Mouse (Mus musculus): ENCODE measurements at regions not wholly inside any gene's neighbourhood (a gene's known extent, or its start where the extent isn't known, plus 50 kb on each side); places are given as distances from the start of the nearest gene placed in this dataset.
"Not testable (repeated sequence)": the region's sequence is repeated elsewhere in the genome, so short reads cannot be mapped to it uniquely, and the experiment has no call there.

GRCm38 (mm10) chr6:101654351-101654750, 276.7 kb upstream of the Pdzrn3 start:
- ATAC-seq (ENCODE audit: low FRiP score, low read depth), result no peak
- Histone ChIP-seq H3K27me3 (ENCODE audit: control insufficient read depth, insufficient read depth, low read length) (no peaks in the 10 kb centered on the region), H3K4me2 (replicated peaks; ENCODE audit: low read depth, low read length, severe bottlenecking) (no peak overlapping the region), H3K9ac (ENCODE audit: low read depth, low read length, severe bottlenecking) (no peak overlapping the region), H3K36me3 (ENCODE audit: control insufficient read depth, insufficient read depth, low read length) (no peaks in the 10 kb centered on the region), H3K27ac (replicated peaks; ENCODE audit: low read depth, low read length) (no peak overlapping the region), H3K4me3 (replicated peaks; ENCODE audit: low read length) (no peak overlapping the region), H3K4me1 (ENCODE audit: control insufficient read depth, insufficient read depth, low read length) (no peaks in the 10 kb centered on the region), H3K9me3 (ENCODE audit: control insufficient read depth, low read length) (no peaks in the 10 kb centered on the region)
- WGBS, result 90% methylated on average over 6 of the region's 6 CpGs
- no peak for DNase-seq (ENCODE audit: low spot score)
- TF ChIP-seq POLR2A (IDR thresholded peaks at IDR 0.05; ENCODE audit: borderline replicate concordance, extremely low read depth, insufficient read depth, insufficient read length), result no peak

GRCm38 (mm10) chr6:101650348-101650747, 272.7 kb upstream of the Pdzrn3 start:
- 8% methylated on average over 5 of the region's 6 CpGs for WGBS

DNA sequence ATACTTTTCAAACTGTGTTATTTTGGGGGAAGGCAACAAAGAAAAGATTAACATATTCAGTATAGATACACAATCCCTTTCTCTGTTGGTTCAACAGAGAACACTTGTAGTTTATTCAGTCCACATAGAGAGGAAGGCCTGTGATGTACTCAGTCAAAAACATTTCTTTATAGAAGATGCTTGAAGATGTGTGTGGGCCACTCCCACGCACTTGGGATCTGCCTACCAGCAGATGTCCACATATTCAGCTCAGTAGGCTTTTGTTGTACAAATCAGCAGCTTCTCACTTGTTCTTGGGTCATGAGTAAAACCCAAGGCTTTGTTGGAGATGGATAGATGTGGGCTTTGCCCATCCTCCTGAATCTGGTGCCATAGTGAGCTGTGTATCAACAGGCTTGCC, 239.6 kb upstream of the Pdzrn3 start:
- ATAC-seq (ENCODE audit: low FRiP score, low read depth), result no peak
- WGBS, result 71% methylated on average over 1 of the region's 1 CpGs

More at GRCm38 (mm10) chr6:101650348-101650747, 272.7 kb upstream of the Pdzrn3 start:
- not testable (repeated sequence) for ATAC-seq (ENCODE audit: low FRiP score, low read depth); H3K4me2 ChIP-seq (replicated peaks; ENCODE audit: low read depth, low read length, severe bottlenecking); H3K27me3 ChIP-seq (ENCODE audit: control insufficient read depth, insufficient read depth, low read length); H3K27ac ChIP-seq (replicated peaks; ENCODE audit: low read depth, low read length); H3K4me1 ChIP-seq (ENCODE audit: control insufficient read depth, insufficient read depth, low read length); H3K9me3 ChIP-seq (ENCODE audit: control insufficient read depth, low read length); H3K36me3 ChIP-seq (ENCODE audit: control insufficient read depth, insufficient read depth, low read length); H3K9ac ChIP-seq (ENCODE audit: low read depth, low read length, severe bottlenecking); H3K4me3 ChIP-seq (replicated peaks; ENCODE audit: low read length)
- DNase-seq (ENCODE audit: low spot score), result peak; percentile 57

GRCm38 (mm10) chr6:101616776-101617175, 239.1 kb upstream of the Pdzrn3 start:
- no peaks in the 10 kb centered on the region for H3K36me3 ChIP-seq (ENCODE audit: control insufficient read depth, insufficient read depth, low read length)
- H3K4me1 ChIP-seq (ENCODE audit: control insufficient read depth, insufficient read depth, low read length), result no peaks in the 10 kb centered on the region
- H3K4me3 ChIP-seq (replicated peaks; ENCODE audit: low read length), result no peak overlapping the region
- H3K9me3 ChIP-seq (ENCODE audit: control insufficient read depth, low read length), result no peaks in the 10 kb centered on the region
- no peaks in the 10 kb centered on the region for H3K27me3 ChIP-seq (ENCODE audit: control insufficient read depth, insufficient read depth, low read length)
- DNase-seq (ENCODE audit: low spot score) (peak; percentile 68), ATAC-seq (ENCODE audit: low FRiP score, low read depth) (no peak)
- TF ChIP-seq POLR2A (IDR thresholded peaks at IDR 0.05; ENCODE audit: borderline replicate concordance, extremely low read depth, insufficient read depth, insufficient read length), result no peak
- H3K27ac ChIP-seq (replicated peaks; ENCODE audit: low read depth, low read length), result no peak overlapping the region
- 25% methylated on average over 3 of the region's 3 CpGs for WGBS
- no peak overlapping the region for H3K4me2 ChIP-seq (replicated peaks; ENCODE audit: low read depth, low read length, severe bottlenecking)
- H3K9ac ChIP-seq (ENCODE audit: low read depth, low read length, severe bottlenecking), result no peak overlapping the region

More for the DNA sequence above, 239.6 kb upstream of the Pdzrn3 start:
- Histone ChIP-seq H3K9me3 (ENCODE audit: control insufficient read depth, low read length) (no peaks in the 10 kb centered on the region), H3K27me3 (ENCODE audit: control insufficient read depth, insufficient read depth, low read length) (no peaks in the 10 kb centered on the region), H3K4me3 (replicated peaks; ENCODE audit: low read length) (no peak overlapping the region), H3K36me3 (ENCODE audit: control insufficient read depth, insufficient read depth, low read length) (no peaks in the 10 kb centered on the region), H3K4me2 (replicated peaks; ENCODE audit: low read depth, low read length, severe bottlenecking) (no peak overlapping the region), H3K9ac (ENCODE audit: low read depth, low read length, severe bottlenecking) (no peak overlapping the region), H3K4me1 (ENCODE audit: control insufficient read depth, insufficient read depth, low read length) (no peaks in the 10 kb centered on the region), H3K27ac (replicated peaks; ENCODE audit: low read depth, low read length) (no peak overlapping the region)
- no peak for DNase-seq (ENCODE audit: low spot score)
- no peak for TF ChIP-seq POLR2A (IDR thresholded peaks at IDR 0.05; ENCODE audit: borderline replicate concordance, extremely low read depth, insufficient read depth, insufficient read length)

- 80% methylated on average over 4 of the region's 4 CpGs for WGBS
- no peaks in the 10 kb centered on the region for H3K27me3 ChIP-seq (ENCODE audit: control insufficient read depth, insufficient read depth, low read length)
- ATAC-seq (ENCODE audit: low FRiP score, low read depth), result no peak
These were observed 231.3 kb upstream of the Pdzrn3 start for GRCm38 (mm10) chr6:101609015-101609414.

DNA sequence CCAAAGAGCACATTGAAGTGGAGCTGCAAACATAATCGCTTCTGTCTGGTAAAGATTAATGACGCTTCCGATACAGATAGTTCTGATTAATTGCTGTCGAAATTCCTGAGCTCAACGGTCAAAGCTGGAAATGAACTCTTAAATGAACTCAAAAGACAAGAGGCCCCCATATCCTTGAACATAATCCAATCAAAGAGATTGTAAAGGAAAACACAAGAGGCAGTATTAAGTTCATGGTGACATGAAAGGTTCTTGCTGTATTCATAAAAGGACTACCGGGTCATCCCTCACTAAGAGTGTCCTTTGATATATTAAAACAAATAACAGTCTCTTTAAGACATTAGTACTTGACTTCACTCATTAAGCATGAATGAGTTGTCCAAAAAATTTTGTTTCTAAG, 225.4 kb upstream of the Pdzrn3 start:
- Histone ChIP-seq H3K4me1 (ENCODE audit: control insufficient read depth, insufficient read depth, low read length) (no peaks in the 10 kb centered on the region), H3K9me3 (ENCODE audit: control insufficient read depth, low read length) (no peaks in the 10 kb centered on the region), H3K9ac (ENCODE audit: low read depth, low read length, severe bottlenecking) (no peak overlapping the region), H3K27ac (replicated peaks; ENCODE audit: low read depth, low read length) (no peak overlapping the region), H3K27me3 (ENCODE audit: control insufficient read depth, insufficient read depth, low read length) (no peaks in the 10 kb centered on the region), H3K4me2 (replicated peaks; ENCODE audit: low read depth, low read length, severe bottlenecking) (no peak overlapping the region), H3K36me3 (ENCODE audit: control insufficient read depth, insufficient read depth, low read length) (no peaks in the 10 kb centered on the region), H3K4me3 (replicated peaks; ENCODE audit: low read length) (no peak overlapping the region)
- WGBS, result 54% methylated on average over 6 of the region's 6 CpGs
- ATAC-seq (ENCODE audit: low FRiP score, low read depth) (no peak), DNase-seq (ENCODE audit: low spot score) (no peak)
- TF ChIP-seq POLR2A (IDR thresholded peaks at IDR 0.05; ENCODE audit: borderline replicate concordance, extremely low read depth, insufficient read depth, insufficient read length), result no peak

More at GRCm38 (mm10) chr6:101609015-101609414, 231.3 kb upstream of the Pdzrn3 start:
- no peaks in the 10 kb centered on the region for H3K4me1 ChIP-seq (ENCODE audit: control insufficient read depth, insufficient read depth, low read length)
- TF ChIP-seq POLR2A (IDR thresholded peaks at IDR 0.05; ENCODE audit: borderline replicate concordance, extremely low read depth, insufficient read depth, insufficient read length), result no peak
- H3K27ac ChIP-seq (replicated peaks; ENCODE audit: low read depth, low read length), result no peak overlapping the region
- H3K9me3 ChIP-seq (ENCODE audit: control insufficient read depth, low read length), result no peaks in the 10 kb centered on the region
- no peak overlapping the region for H3K9ac ChIP-seq (ENCODE audit: low read depth, low read length, severe bottlenecking)
- DNase-seq (ENCODE audit: low spot score), result no peak
- no peak overlapping the region for H3K4me2 ChIP-seq (replicated peaks; ENCODE audit: low read depth, low read length, severe bottlenecking)
- H3K36me3 ChIP-seq (ENCODE audit: control insufficient read depth, insufficient read depth, low read length), result no peaks in the 10 kb centered on the region
- H3K4me3 ChIP-seq (replicated peaks; ENCODE audit: low read length), result no peak overlapping the region
